Mouse (Mus musculus) bone marrow, adult 2 months (tissue): ENCODE data around the gene Hid1. TPM values are rescaled to one million over a fixed set of nuclear protein-coding genes. Genes with fewer than 3 reads are reported as not detected.

Experiments used
- H3K27ac ChIP-seq: fragments of 200-500 bp; 2 replicates; pipeline ENCODE4 v1.5.1; 2012; ENCODE audit warnings: low read depth, mild to moderate bottlenecking, control low read depth, inconsistent platforms, low read length; ENCODE audit not compliant: control insufficient read depth, poor library complexity, insufficient read depth
- H3K4me1 ChIP-seq: fragments of 200-500 bp; 2 replicates; pipeline ENCODE4 v1.6.1; 2011; ENCODE audit warnings: low read length; ENCODE audit not compliant: control insufficient read depth, insufficient read depth
- H3K4me3 ChIP-seq: fragments of 200-500 bp; replicated peaks from 2 replicates; pipeline ENCODE3; 2011; ENCODE audit warnings: mild to moderate bottlenecking, low read depth, low read length, control low read depth; ENCODE audit not compliant: control insufficient read depth
- CTCF ChIP-seq: fragments of 200-500 bp; IDR thresholded peaks from 2 replicates; pipeline ENCODE4 v1.5.1; 2011; ENCODE audit warnings: low read length, control low read depth; ENCODE audit not compliant: control insufficient read depth, insufficient read depth
- POLR2A ChIP-seq: fragments of 200-500 bp; IDR thresholded peaks from 2 replicates; pipeline ENCODE4 v1.6.1; 2011; ENCODE audit warnings: low read depth, mild to moderate bottlenecking, control low read depth, low read length, borderline replicate concordance; ENCODE audit not compliant: control insufficient read depth
- WGBS: fragments of 180-500 bp; shearing (Covaris S2); methylation state at CpG from one replicate; pipeline ENCODE4 v1.1.7; 2018; 5-methylcytosine and 5-hydroxymethylcytosine counted together
- polyA plus RNA-seq: library from polyadenylated mRNA; stranded (reverse); fragments of >200 nt; gene quantifications from 2 replicates; pipeline ENCODE4 v1.2.4, GENCODE M21; 2011; ENCODE audit warnings: low replicate concordance; ENCODE audit not compliant: missing spikeins, insufficient read depth, insufficient read length

The Hid1 gene
- polyA plus RNA-seq, 1 experiment = 3.4 TPM

DNA sequence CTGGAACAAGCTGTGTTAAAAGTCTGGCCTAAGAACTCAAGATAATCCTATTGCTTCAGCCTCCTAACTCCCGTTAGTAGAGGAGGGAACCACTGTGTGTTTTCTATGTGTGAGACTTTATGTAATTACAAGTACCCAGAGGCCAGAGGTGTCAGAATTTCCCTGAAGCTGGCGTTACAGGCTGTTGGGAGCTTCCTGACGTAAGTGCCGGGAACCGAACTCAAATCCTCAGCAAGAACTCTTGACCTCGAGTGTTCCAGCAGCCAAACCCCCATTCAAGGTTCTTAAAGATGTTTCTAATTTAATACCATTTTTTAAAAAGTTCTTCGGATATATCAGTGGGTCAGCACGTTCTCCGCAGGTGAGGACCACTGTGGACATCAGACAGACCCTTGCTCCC lies 13.7 kb upstream of the Hid1 start:
- no peak for TF ChIP-seq CTCF
- no peak for TF ChIP-seq POLR2A
- no peak overlapping the region for H3K27ac ChIP-seq
- no peak overlapping the region for H3K4me3 ChIP-seq
- H3K4me1 ChIP-seq = no peaks in the 10 kb centered on the region
- 65% methylated on average over 9 of the region's 9 CpGs for WGBS

DNA sequence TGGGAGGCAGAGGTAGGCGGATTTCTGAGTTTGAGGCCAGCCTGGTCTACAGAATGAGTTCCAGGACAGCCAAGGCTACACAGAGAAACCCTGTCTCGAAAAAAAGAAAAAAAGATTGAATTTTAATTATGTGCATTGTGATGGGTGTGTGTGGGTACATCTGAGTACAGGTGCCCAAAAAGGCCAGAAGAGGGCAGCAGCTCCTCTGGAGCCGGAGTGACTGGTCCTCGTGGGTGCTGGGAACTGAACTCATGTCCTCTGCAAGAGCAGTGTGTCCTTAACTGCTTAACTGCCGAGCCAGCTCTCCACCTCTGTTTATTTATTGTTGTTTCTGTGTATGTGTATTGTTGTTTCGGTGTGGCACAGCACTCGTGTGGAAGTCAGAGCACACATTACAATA lies 10.3 kb upstream of the Hid1 start:
- no peak overlapping the region for H3K27ac ChIP-seq
- WGBS = 77% methylated on average over 7 of the region's 7 CpGs
- no peaks in the 10 kb centered on the region for H3K4me1 ChIP-seq
- H3K4me3 ChIP-seq = no peak overlapping the region
- TF ChIP-seq CTCF = no peak
- TF ChIP-seq POLR2A = no peak

DNA sequence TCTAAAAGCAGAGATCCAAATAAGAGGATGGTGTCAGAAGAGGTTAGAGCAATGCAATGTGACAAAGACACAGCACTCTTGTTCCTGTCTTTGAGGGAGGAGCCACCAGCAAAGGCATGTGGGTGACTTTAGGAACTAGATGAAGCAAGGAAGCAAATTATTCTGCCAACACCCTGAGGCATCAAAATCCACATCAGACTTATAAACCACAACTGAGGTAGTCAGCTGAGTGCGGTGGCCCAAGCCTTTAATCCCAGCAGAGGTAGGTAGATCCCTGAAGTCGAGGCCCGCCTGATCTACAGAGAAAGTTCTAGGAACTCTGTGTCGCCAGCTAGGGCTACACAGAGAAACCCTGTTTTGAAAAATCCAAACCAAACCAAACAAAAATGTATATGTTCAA lies 9.7 kb upstream of the Hid1 start:
- H3K27ac ChIP-seq = no peak overlapping the region
- no peaks in the 10 kb centered on the region for H3K4me1 ChIP-seq
- 84% methylated on average over 4 of the region's 4 CpGs for WGBS
- H3K4me3 ChIP-seq = no peak overlapping the region
- no peak for TF ChIP-seq CTCF
- no peak for TF ChIP-seq POLR2A

DNA sequence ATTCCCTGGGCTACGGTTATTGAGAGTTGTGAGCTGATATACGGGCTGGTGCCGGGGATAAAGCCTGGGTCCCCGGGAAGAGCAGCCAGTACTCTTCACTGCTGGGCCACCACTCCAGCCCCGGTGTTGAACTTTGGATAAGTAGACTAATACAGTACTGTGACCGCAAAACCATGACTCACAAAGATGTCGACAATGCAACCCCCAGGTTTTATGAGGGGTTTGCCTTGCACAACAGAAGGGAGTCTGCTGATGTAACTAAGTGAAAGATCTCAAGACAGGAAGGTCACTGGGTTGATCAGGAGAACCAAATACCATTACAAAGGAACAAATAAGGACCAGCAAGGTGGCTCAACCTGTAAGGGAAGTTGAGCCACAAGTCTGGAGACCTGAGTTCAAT lies 9.2 kb upstream of the Hid1 start:
- TF ChIP-seq CTCF (no peak), POLR2A (no peak)
- WGBS = 53% methylated on average over 7 of the region's 7 CpGs
- Histone ChIP-seq H3K4me3 (no peak overlapping the region), H3K4me1 (no peaks in the 10 kb centered on the region), H3K27ac (no peak overlapping the region)

DNA sequence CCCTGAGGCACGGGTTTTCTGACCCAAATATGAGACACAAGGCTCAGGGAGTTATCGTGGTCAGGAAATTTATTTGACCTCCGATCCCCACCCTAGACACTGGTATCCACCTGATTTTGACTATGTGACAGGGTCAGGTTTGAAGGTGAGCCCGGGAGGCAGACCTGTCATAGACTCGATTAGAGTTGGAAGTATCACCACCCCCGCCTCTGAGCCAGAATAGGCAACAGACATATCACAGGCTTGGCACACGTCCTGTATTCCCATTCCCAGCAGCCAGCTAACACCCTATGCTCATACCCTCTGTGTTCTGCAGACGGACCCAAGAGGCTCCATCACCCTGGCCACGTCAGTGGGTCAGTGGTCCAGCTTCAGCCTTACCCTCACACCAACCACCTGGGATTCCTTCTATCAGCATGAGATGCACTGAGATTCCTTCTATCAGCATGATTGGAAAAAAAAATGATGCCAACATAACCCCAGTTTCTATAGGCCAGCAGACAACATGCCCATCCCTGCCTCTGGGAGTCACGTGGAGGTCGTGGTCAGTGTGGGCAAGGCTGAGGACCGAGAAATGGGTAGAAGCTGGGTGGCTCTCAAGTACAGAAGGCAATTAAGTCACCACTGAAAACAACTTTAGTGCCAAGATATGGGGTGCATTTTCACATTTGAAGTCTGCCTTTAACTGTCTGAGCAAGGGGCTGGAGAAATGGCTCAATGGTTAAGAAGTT lies 7.3 kb upstream of the Hid1 start:
- Histone ChIP-seq H3K4me1 (no peaks in the 10 kb centered on the region), H3K4me3 (no peak overlapping the region), H3K27ac (no peak overlapping the region)
- TF ChIP-seq POLR2A = no peak
- TF ChIP-seq CTCF = no peak
- WGBS = 51% methylated on average over 12 of the region's 12 CpGs

DNA sequence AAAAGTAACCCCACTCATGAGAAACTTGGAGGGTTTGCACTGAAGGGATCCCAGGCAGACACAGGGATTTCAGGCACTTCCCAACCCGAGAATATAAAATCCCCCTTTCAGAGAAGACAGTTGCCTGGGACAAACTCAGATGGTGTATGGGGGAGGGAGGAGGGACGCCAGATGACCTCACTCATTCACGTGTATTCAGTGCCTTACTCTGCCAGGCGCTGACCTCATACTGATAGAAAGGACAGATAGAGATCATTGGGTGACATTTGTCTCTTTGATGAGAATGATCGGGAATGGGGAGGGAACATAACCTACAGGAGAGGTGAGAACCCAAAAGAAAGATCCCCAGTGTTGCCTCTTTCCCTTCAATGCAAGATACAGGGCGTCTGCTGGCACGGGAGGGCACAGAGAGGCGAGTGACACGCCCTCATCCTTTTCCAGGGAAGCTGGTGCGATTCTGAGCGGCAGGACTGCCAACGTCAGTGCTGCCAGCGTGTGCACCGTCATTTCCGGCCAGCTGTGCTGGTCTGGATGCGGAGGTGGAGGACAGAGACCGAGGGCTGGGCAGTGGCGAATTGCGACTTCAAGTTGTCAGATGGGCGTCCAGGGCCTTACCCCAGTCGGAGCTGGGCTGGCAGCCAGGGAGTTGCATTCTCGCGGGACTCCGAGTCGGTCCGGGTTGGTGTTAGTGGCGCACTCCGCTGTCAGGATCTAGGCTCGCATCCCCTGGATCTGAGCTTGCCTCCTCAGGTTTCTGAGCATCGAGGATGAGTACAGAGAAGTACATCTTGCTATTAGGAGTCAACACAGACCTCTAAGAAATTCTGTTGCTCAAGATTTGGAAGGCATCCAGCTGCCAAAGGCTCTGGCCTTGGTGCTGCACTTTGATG lies 6.5 kb upstream of the Hid1 start:
- WGBS = 3% methylated on average over 30 of the region's 30 CpGs
- Histone ChIP-seq H3K27ac (no peak overlapping the region), H3K4me3 (no peak overlapping the region), H3K4me1 (no peaks in the 10 kb centered on the region)
- TF ChIP-seq POLR2A (0 out of 2 replicates have a peak, but pooled peaks have one; percentile 20), CTCF (no peak)

DNA sequence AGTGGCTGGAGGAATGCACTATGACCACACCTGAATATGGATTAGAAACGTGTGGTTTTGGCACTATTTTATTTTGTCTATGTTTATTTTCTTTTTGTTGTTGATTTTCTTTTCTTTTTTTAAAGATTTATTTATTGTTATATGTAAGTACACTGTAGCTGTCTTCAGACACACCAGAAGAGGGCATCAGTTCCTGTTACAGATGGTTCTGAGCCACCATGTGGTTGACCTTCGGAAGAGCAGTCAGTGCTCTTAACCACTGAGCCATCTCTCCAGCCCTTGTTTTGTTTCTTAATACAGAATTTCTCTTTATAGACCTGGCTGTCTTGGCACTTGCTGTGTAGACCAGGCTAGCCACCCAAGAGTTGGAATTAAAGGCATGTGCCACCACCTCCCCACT lies 5.2 kb upstream of the Hid1 start:
- Histone ChIP-seq H3K4me3 (no peak overlapping the region), H3K4me1 (no peaks in the 10 kb centered on the region; the same call in 1 of the 2 replicates), H3K27ac (no peak overlapping the region)
- TF ChIP-seq CTCF (no peak), POLR2A (no peak)
- 40% methylated on average over 2 of the region's 2 CpGs for WGBS

DNA sequence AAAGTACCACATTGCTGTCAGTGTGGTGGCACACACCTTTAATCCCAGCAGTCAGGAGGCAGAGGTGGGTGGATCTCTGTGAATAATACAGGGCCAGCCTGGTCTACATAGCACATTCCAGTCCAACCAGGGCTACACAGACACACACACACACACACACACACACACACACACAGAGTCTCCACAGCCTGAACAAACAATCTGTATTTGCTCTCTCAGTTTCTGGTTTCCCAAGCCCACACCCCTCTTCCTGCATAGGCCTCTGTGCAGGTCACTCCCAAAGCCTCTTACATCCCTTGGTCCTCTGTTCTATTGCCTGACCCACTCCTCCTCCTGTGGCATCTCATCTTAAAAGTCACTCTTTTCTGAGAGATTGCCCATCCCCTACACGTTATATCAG lies 4.5 kb upstream of the Hid1 start:
- TF ChIP-seq POLR2A (no peak), CTCF (no peak)
- Histone ChIP-seq H3K27ac (no peak overlapping the region), H3K4me3 (no peak overlapping the region), H3K4me1 (no peaks in the 10 kb centered on the region; the same call in 1 of the 2 replicates)
- 59% methylated on average over 1 of the region's 1 CpGs for WGBS

DNA sequence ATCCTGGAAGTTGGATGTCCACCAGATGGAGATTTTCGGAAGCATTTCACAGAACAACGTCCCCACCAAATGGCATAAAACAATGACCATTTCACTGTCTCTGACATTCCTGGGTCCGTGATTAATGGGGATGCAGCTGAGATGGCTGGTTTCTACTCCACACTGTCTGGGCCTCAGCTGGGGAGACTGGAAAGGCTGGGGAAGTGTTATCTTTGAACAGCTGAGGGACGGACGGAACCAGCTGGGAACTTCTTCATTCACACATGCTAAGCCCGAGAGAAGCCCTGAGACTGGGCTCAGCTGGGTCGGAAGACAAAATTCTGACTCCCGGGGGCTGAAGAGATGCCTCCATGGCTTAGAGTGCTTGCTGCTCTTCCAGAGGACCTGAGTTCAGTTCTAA lies 3.8 kb upstream of the Hid1 start:
- TF ChIP-seq POLR2A (no peak), CTCF (no peak)
- no peak overlapping the region for H3K27ac ChIP-seq
- 75% methylated on average over 8 of the region's 8 CpGs for WGBS

More for the DNA sequence above, 3.8 kb upstream of the Hid1 start:
- Histone ChIP-seq H3K4me1 (no peaks in the 10 kb centered on the region; the same call in 1 of the 2 replicates), H3K4me3 (no peak overlapping the region)
